Mouse (Mus musculus) stomach, postnatal 0 days (tissue): ENCODE measurements at regions not wholly inside any gene's neighbourhood (a gene's known extent, or its start where the extent isn't known, plus 50 kb on each side); places are given as distances from the start of the nearest gene placed in this dataset.

Experiments
- ATAC-seq: fragments of 200-750 bp; cut with Nextera tagmentation; 2 replicates; pipeline ENCODE4 v1.8.0; 2017; ENCODE audit not compliant: low FRiP score, low TSS enrichment
- DNase-seq: peaks from one replicate; pipeline ENCODE4 v3.0.0-alpha.2; 2016; ENCODE audit warnings: low spot score
- H3K27ac ChIP-seq: fragments of 300-500 bp; sonication (generic); replicated peaks from 2 replicates; pipeline ENCODE4 v1.5.1; 2014; ENCODE audit warnings: mild to moderate bottlenecking, control low read depth
- H3K27me3 ChIP-seq: fragments of 300-500 bp; sonication (generic); 2 replicates; pipeline ENCODE4 v1.6.1; 2014; ENCODE audit warnings: low read length; ENCODE audit not compliant: control insufficient read depth, insufficient read depth
- H3K36me3 ChIP-seq: fragments of 300-500 bp; sonication (generic); 2 replicates; pipeline ENCODE4 v1.6.1; 2014; ENCODE audit warnings: low read length, mixed read lengths; ENCODE audit not compliant: control insufficient read depth, insufficient read depth
- H3K4me1 ChIP-seq: fragments of 300-500 bp; sonication (generic); replicated peaks from 2 replicates; pipeline ENCODE4 v1.6.1; 2014; ENCODE audit warnings: antibody characterized with exemption; ENCODE audit not compliant: control insufficient read depth, insufficient read depth
- H3K4me2 ChIP-seq: fragments of 300-500 bp; sonication (generic); replicated peaks from 2 replicates; pipeline ENCODE4 v1.6.1; 2014; ENCODE audit warnings: low read depth, mild to moderate bottlenecking, control low read depth, moderate library complexity
- H3K4me3 ChIP-seq: fragments of 300-500 bp; sonication (generic); 2 replicates; pipeline ENCODE4 v1.5.1; 2014; ENCODE audit warnings: low read depth, low read length, control low read depth
- H3K9ac ChIP-seq: fragments of 300-500 bp; sonication (generic); 2 replicates; pipeline ENCODE4 v1.6.1; 2014; ENCODE audit warnings: mild to moderate bottlenecking, low read length, control low read depth, mixed read lengths
- H3K9me3 ChIP-seq: fragments of 300-500 bp; sonication (generic); 2 replicates; pipeline ENCODE4 v1.6.1; 2016; ENCODE audit warnings: low read length; ENCODE audit not compliant: control insufficient read depth
- CTCF ChIP-seq: IDR thresholded peaks from 2 replicates; pipeline ENCODE4 v1.5.1; 2016; ENCODE audit warnings: antibody characterized with exemption, low read depth, mild to moderate bottlenecking, moderate library complexity
- EP300 ChIP-seq: optimal IDR thresholded peaks from 2 replicates; pipeline ENCODE3; 2016; ENCODE audit warnings: antibody characterized with exemption
- WGBS: fragments of 180-500 bp; shearing (Covaris S2); extraction: QIAGEN DNeasy Blood & Tissue Kit; methylation state at CpG from one replicate; pipeline ENCODE4 v1.1.7; 2014; 5-methylcytosine and 5-hydroxymethylcytosine counted together

DNA sequence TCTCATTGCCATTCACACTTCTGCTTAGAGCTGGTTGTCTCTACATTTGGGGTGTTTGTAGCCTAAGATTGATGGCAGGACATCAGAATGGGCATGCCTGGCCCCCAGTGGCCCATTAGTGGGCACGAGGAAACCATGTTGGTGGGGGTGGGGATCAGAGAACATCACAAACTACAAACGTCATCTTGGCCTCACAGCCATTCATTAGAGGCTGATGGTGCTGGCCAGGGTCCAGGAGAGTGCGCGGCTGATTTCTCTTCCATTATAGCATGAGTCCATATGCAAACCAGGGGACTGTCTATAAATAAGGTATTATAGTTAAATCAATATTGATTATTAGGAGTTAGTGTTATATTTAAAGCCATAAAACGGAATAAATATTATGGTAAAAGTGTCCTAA, 67.9 kb downstream of the 3100002H09Rik start:
- DNase-seq = no peak
- no peaks in the 10 kb centered on the region for H3K9me3 ChIP-seq
- H3K36me3 ChIP-seq = no peaks in the 10 kb centered on the region
- ATAC-seq = no peak
- H3K4me1 ChIP-seq = no peaks in the 10 kb centered on the region
- no peak overlapping the region for H3K9ac ChIP-seq
- no peak overlapping the region for H3K27ac ChIP-seq
- no peak overlapping the region for H3K4me3 ChIP-seq
- WGBS = 49% methylated on average over 5 of the region's 5 CpGs
- H3K4me2 ChIP-seq = no peak overlapping the region
- no peaks in the 10 kb centered on the region for H3K27me3 ChIP-seq
- no peak for TF ChIP-seq EP300
- TF ChIP-seq CTCF = no peak

DNA sequence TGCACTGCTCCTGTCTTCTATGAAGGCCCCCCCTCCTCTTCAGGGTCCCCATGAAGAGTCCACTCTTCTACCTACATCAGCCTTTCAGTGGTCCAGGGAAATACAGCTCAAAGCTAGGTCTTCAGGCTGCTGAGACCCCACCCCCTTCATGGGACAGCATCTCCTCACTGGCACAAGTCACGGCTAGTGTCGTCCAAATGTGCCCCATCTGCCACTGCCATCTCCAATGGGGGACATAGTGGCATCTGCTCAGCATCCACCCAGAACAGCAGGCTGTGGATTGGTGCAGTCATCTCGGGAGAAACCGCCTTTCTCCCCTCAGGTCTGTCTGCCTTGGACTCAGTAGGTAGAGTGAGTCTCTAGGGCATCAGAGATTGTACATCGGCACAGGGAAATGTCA, 72.1 kb downstream of the 3100002H09Rik start:
- H3K27me3 ChIP-seq = no peaks in the 10 kb centered on the region
- TF ChIP-seq CTCF (no peak), EP300 (no peak)
- H3K9ac ChIP-seq = no peak overlapping the region
- H3K4me2 ChIP-seq = no peak overlapping the region
- H3K27ac ChIP-seq = no peak overlapping the region
- DNase-seq (no peak), ATAC-seq (no peak)
- no peak overlapping the region for H3K4me3 ChIP-seq
- H3K4me1 ChIP-seq = no peaks in the 10 kb centered on the region
- H3K9me3 ChIP-seq = no peaks in the 10 kb centered on the region
- WGBS = 88% methylated on average over 5 of the region's 5 CpGs
- no peaks in the 10 kb centered on the region for H3K36me3 ChIP-seq

DNA sequence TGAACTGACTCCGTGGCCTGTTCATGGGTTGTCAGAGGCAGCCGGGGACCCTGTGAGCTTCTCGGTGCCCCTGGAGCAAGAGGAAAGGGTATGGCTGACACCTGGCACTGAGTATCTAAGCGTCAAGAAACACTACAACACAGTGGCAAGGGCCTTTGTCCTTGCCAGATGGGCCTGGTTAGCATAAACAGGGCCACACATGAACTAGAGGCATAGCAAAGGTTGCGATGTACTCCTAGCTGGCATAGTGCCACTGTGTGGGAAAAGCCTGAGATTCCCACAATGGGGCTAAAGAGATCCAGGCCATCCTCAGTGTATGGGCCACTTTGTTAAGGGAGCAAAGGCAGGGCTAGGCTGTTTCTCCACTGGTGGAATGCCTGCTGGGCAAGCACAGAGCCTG, 72.9 kb downstream of the 3100002H09Rik start:
- ATAC-seq = no peak
- no peak for TF ChIP-seq CTCF
- no peak for TF ChIP-seq EP300
- Histone ChIP-seq H3K27ac (no peak overlapping the region), H3K4me2 (no peak overlapping the region), H3K36me3 (no peaks in the 10 kb centered on the region), H3K4me3 (no peak overlapping the region), H3K9ac (no peak overlapping the region), H3K27me3 (no peaks in the 10 kb centered on the region), H3K4me1 (no peaks in the 10 kb centered on the region), H3K9me3 (no peaks in the 10 kb centered on the region)
- no peak for DNase-seq
- 79% methylated on average over 5 of the region's 5 CpGs for WGBS

DNA sequence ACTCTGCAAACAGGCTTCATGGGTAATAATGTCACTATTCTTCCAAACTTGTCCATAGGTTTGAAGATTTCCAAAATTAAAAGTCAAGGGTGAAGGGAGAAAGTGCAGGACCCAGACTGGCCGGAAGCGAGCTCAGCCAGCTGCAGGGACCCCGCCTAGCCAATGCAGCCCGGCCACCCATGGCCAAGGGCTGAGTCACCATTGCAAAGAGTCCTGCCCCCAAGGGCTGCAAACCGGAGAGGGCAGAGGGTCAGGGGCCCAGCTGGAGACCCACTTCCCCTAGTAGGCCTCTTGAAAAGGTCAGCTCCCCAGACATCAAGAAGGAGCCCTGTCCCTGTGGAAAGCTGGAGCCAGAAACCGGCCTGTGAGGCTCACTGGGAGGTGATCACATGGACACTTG, 77.0 kb downstream of the 3100002H09Rik start:
- no peak for ATAC-seq
- H3K4me1 ChIP-seq = no peaks in the 10 kb centered on the region
- no peak overlapping the region for H3K27ac ChIP-seq
- no peak overlapping the region for H3K9ac ChIP-seq
- H3K4me2 ChIP-seq = no peak overlapping the region
- TF ChIP-seq EP300 (no peak), CTCF (no peak)
- no peak overlapping the region for H3K4me3 ChIP-seq
- no peaks in the 10 kb centered on the region for H3K36me3 ChIP-seq
- 58% methylated on average over 6 of the region's 6 CpGs for WGBS
- H3K27me3 ChIP-seq = no peaks in the 10 kb centered on the region
- H3K9me3 ChIP-seq = no peaks in the 10 kb centered on the region
- DNase-seq = no peak

DNA sequence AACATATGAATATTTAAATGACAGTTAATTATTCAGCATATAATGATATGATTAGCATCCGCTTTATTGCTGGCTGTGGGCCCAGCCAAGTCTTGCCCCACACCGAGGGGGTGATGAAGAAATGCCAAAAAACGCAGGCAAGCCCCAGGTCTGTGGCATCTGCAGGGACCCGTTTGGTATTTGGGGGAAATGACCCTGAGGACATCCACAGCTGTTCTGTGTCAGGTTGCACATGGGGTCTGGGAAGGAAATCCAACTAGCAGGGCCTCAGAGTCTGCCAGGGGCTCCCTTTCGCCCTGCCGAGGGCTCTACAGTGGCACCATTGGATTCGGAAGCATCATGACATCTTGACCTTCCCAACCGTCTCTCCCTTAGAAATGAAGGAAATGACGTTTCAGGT, 80.0 kb downstream of the 3100002H09Rik start:
- Histone ChIP-seq H3K4me1 (no peaks in the 10 kb centered on the region), H3K36me3 (no peaks in the 10 kb centered on the region), H3K4me2 (no peak overlapping the region), H3K27me3 (no peaks in the 10 kb centered on the region), H3K27ac (no peak overlapping the region), H3K9me3 (no peaks in the 10 kb centered on the region), H3K9ac (no peak overlapping the region), H3K4me3 (no peak overlapping the region)
- TF ChIP-seq CTCF (no peak), EP300 (no peak)
- DNase-seq = no peak
- 76% methylated on average over 9 of the region's 9 CpGs for WGBS
- ATAC-seq = no peak

DNA sequence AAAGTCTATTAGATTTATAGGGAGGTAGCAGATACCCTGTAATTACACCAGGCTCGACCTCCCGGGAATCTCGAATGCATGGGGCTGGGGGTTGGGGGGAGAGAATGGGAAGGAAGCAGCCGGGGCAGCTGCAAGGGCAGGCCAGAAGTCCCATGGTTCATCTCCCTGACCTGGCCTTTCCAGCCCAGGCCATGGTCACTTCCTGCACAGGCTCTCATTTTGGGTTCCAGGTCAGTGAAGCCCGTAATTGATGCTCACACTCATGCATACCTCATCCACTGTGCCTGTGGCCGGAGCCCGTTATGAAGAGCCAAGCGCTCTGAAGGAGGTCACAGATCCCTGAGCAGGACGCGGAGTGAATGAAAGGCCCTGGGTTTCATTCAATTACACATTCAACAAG, 83.8 kb downstream of the 3100002H09Rik start:
- no peak for DNase-seq
- Histone ChIP-seq H3K4me1 (no peaks in the 10 kb centered on the region), H3K36me3 (no peaks in the 10 kb centered on the region), H3K27ac (no peak overlapping the region), H3K4me2 (no peak overlapping the region), H3K27me3 (no peaks in the 10 kb centered on the region), H3K9ac (no peak overlapping the region), H3K9me3 (no peaks in the 10 kb centered on the region), H3K4me3 (no peak overlapping the region)
- TF ChIP-seq CTCF = no peak
- TF ChIP-seq EP300 = no peak
- WGBS = 61% methylated on average over 10 of the region's 10 CpGs
- no peak for ATAC-seq
